Mouse (Mus musculus) lung, postnatal 0 days (tissue): ENCODE measurements around the gene Gm10717.
"Not testable (repeated sequence)": the region's sequence is repeated elsewhere in the genome, so short reads cannot be mapped to it uniquely, and the experiment has no call there.

ENCODE experiments used
- CTCF ChIP-seq: IDR thresholded peaks from 2 replicates; pipeline ENCODE4 v1.5.1; 2016; ENCODE audit warnings: antibody characterized with exemption, mild to moderate bottlenecking
- EP300 ChIP-seq: IDR thresholded peaks from 2 replicates; pipeline ENCODE4 v1.6.1; 2016; ENCODE audit warnings: antibody characterized with exemption, mild to moderate bottlenecking, control low read depth

DNA sequence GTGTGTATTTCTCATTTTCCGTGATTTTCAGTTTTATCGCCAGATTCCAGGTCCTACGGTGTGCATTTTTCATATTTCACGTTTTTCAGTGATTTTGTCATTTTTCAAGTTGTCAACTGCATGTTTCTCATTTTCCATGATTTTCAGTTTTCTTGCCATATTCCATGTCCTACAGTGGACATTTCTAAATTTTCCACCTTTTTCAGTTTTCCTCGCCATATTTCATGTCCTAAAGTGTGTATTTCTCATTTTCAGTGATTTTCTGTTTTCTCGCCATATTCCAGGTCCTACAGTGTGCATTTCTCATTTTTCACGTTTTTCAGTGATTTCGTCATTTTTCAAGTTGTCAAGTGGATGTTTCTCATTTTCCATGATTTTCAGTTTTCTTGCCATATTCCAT is 24.2 kb upstream of the Gm10717 start:
- not testable (repeated sequence) for TF ChIP-seq CTCF, EP300
